Mouse (Mus musculus): ENCODE measurements around the gene Pard3. TPM values are rescaled to one million over a fixed set of nuclear protein-coding genes. Genes with fewer than 3 reads are reported as not detected.

Pard3 gene
- total and polyA plus RNA-seq, 3 experiments = 0.51 to 1.3 (median 0.94) TPM

DNA sequence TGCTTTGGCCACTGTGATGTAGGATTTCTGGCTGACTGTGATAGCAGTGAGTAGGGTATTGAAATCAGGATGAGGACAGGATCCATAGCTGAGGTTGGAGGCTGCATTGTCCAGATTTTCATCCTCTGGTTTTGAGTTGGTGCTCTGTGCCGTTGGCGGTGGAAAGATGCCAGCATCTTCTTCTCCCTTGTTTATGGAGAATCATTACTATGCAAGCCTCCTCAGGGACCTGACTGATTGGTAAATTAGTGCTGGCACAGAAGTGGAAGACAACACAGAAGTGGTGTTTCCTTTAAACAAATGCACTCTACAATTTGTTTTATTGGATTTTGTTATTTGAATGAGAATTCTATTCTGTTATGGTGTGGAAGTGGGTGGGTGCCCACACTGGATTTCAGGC, 18.8 kb downstream of the Pard3 start:
- no peaks in the 10 kb centered on the region for H3K79me2 ChIP-seq (replicated peaks; ENCODE audit: control insufficient read depth, extremely low read depth, insufficient read depth, poor library complexity, severe bottlenecking)
- H3K27ac ChIP-seq (ENCODE audit: insufficient read depth, low read depth) = no peak overlapping the region
- no peaks in the 10 kb centered on the region for H3K27me3 ChIP-seq (replicated peaks)
- H3K4me3 ChIP-seq (replicated peaks in 1 of 3; ENCODE audit: low read depth in 2 of 3, low read length in 2 of 3, poor library complexity in 1 of 3) = no peak overlapping the region
- DNase-seq (ENCODE audit: extremely low read depth) = no peak
- no peaks in the 10 kb centered on the region for H3K36me3 ChIP-seq (replicated peaks in 1 of 2; ENCODE audit: control insufficient read depth in 1 of 2, insufficient read depth in 1 of 2, low read length in 1 of 2)
- H3K9me3 ChIP-seq (replicated peaks; ENCODE audit: low read length) = no peaks in the 10 kb centered on the region
- no peak overlapping the region for H3K9ac ChIP-seq (ENCODE audit: insufficient read depth, low read depth)
- H3K4me1 ChIP-seq (ENCODE audit: control insufficient read depth in 1 of 2, insufficient read depth in 2 of 2) = no peaks in the 10 kb centered on the region
- dilution Hi-C loops (cut with MboI; ENCODE audit: extremely low pct_ligation_motif_present, extremely low pct_unique_long_range_greater_than_20kb, low sequenced_read_pairs) = no loop called here
- no peak overlapping the region for H3K4me2 ChIP-seq (ENCODE audit: insufficient read depth, low read depth, poor library complexity, severe bottlenecking)
- TF ChIP-seq RAD21 (IDR thresholded peaks at IDR 0.05; ENCODE audit: low read depth, low read length) = no peak
- no peak for TF ChIP-seq CTCF (conservative IDR thresholded peaks at IDR 0.05 in 1 of 2, IDR thresholded peaks at IDR 0.05 in 1 of 2; ENCODE audit: low read depth in 2 of 2, low read length in 2 of 2)
- TF ChIP-seq GABPA (IDR thresholded peaks at IDR 0.05; ENCODE audit: insufficient replicate concordance, low read depth, low read length) = no peak
- no peak for TF ChIP-seq MEF2A (IDR thresholded peaks at IDR 0.05; ENCODE audit: borderline replicate concordance, low read depth, low read length)
- no peak for TF ChIP-seq ZC3H11A (IDR thresholded peaks at IDR 0.05; ENCODE audit: low read depth, low read length)
- TF ChIP-seq MAZ (IDR thresholded peaks at IDR 0.05; ENCODE audit: low read depth, low read length) = no peak
- in situ Hi-C loops (cut with MboI; ENCODE audit: low pct_ligation_motif_present, low pct_unique_long_range_greater_than_20kb, low sequenced_read_pairs) = no loop called here

GRCm38 (mm10) chr8:127084565-127084964, 20.9 kb downstream of the Pard3 start:
- DNase-seq (ENCODE audit: extremely low read depth) = no peak
- dilution Hi-C loops (cut with MboI; ENCODE audit: extremely low pct_ligation_motif_present, extremely low pct_unique_long_range_greater_than_20kb, low sequenced_read_pairs) (no loop called here), in situ Hi-C loops (cut with MboI; ENCODE audit: low pct_ligation_motif_present, low pct_unique_long_range_greater_than_20kb, low sequenced_read_pairs) (no loop called here)

DNA sequence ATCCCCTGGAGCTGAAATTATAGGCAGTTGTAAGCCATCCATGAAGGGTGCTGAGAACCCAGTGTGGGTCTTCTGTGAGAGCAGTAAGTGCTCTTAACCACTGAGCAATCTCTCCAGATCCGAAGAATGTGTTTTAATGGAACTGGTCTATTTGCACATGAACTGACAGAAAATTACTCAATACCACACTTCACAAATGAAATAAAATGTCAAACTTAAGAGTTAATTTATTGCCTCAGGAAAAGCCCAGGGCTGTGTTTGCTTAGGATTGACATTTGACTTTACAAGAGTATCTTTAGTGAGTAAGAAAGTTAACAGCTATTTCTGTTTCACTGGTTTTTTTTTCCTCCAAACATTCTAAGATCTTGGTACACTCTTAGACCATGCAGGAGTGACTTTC, 23.7 kb downstream of the Pard3 start:
- H3K27ac ChIP-seq (ENCODE audit: insufficient read depth, low read depth) = no peak overlapping the region
- DNase-seq (ENCODE audit: extremely low read depth) = no peak
- H3K9me3 ChIP-seq (replicated peaks; ENCODE audit: low read length) = no peaks in the 10 kb centered on the region
- H3K36me3 ChIP-seq (replicated peaks in 1 of 2; ENCODE audit: control insufficient read depth in 1 of 2, insufficient read depth in 1 of 2, low read length in 1 of 2) = no peaks in the 10 kb centered on the region
- no peak for TF ChIP-seq TBP (conservative IDR thresholded peaks at IDR 0.05; ENCODE audit: low read depth, low read length)
- TF ChIP-seq JUN (IDR thresholded peaks at IDR 0.05; ENCODE audit: insufficient read depth, low read depth, low read length) = no peak
- TF ChIP-seq ZMIZ1 (IDR thresholded peaks at IDR 0.05; ENCODE audit: low read depth, low read length) = no peak
- no peak for TF ChIP-seq RAD21 (IDR thresholded peaks at IDR 0.05; ENCODE audit: low read depth, low read length)
- TF ChIP-seq KAT2A (IDR thresholded peaks at IDR 0.05; ENCODE audit: insufficient replicate concordance, low read length) = no peak
- TF ChIP-seq E2F4 (IDR thresholded peaks at IDR 0.05; ENCODE audit: insufficient replicate concordance, low read depth, low read length) = no peak
- TF ChIP-seq POLR2AphosphoS2 (IDR thresholded peaks at IDR 0.05; ENCODE audit: low read depth, low read length) = no peak
- TF ChIP-seq ZKSCAN1 (IDR thresholded peaks at IDR 0.05; ENCODE audit: borderline replicate concordance, low read depth, low read length) = no peak
- TF ChIP-seq IRF4 (IDR thresholded peaks at IDR 0.05; ENCODE audit: low read depth, low read length) = no peak
- no peak for TF ChIP-seq ETS1 (conservative IDR thresholded peaks at IDR 0.05; ENCODE audit: low read depth, low read length)
- TF ChIP-seq HCFC1 (IDR thresholded peaks at IDR 0.05; ENCODE audit: low read depth, low read length) = no peak
- no peak for TF ChIP-seq CHD1 (IDR thresholded peaks at IDR 0.05; ENCODE audit: low read depth, low read length)
- no peak for TF ChIP-seq CTCF (conservative IDR thresholded peaks at IDR 0.05 in 1 of 2, IDR thresholded peaks at IDR 0.05 in 1 of 2; ENCODE audit: low read depth in 2 of 2, low read length in 2 of 2)
- in situ Hi-C loops (cut with MboI; ENCODE audit: low pct_ligation_motif_present, low pct_unique_long_range_greater_than_20kb, low sequenced_read_pairs) (no loop called here), dilution Hi-C loops (cut with MboI; ENCODE audit: extremely low pct_ligation_motif_present, extremely low pct_unique_long_range_greater_than_20kb, low sequenced_read_pairs) (no loop called here)
- no peaks in the 10 kb centered on the region for H3K4me1 ChIP-seq (ENCODE audit: control insufficient read depth in 1 of 2, insufficient read depth in 2 of 2)
- H3K9ac ChIP-seq (ENCODE audit: insufficient read depth, low read depth) = no peak overlapping the region
- no peak overlapping the region for H3K4me3 ChIP-seq (replicated peaks in 1 of 3; ENCODE audit: low read depth in 2 of 3, low read length in 2 of 3, poor library complexity in 1 of 3)
- H3K27me3 ChIP-seq (replicated peaks) = no peaks in the 10 kb centered on the region
- no peaks in the 10 kb centered on the region for H3K79me2 ChIP-seq (replicated peaks; ENCODE audit: control insufficient read depth, extremely low read depth, insufficient read depth, poor library complexity, severe bottlenecking)
- H3K4me2 ChIP-seq (ENCODE audit: insufficient read depth, low read depth, poor library complexity, severe bottlenecking) = no peak overlapping the region

More at GRCm38 (mm10) chr8:127084565-127084964, 20.9 kb downstream of the Pard3 start:
- Histone ChIP-seq H3K4me3 (replicated peaks in 1 of 3; ENCODE audit: low read depth in 2 of 3, low read length in 2 of 3, poor library complexity in 1 of 3) (no peak overlapping the region), H3K4me2 (ENCODE audit: insufficient read depth, low read depth, poor library complexity, severe bottlenecking) (no peak overlapping the region), H3K27me3 (replicated peaks) (no peaks in the 10 kb centered on the region), H3K4me1 (ENCODE audit: control insufficient read depth in 1 of 2, insufficient read depth in 2 of 2) (no peaks in the 10 kb centered on the region), H3K9ac (ENCODE audit: insufficient read depth, low read depth) (no peak overlapping the region), H3K27ac (ENCODE audit: insufficient read depth, low read depth) (no peak overlapping the region), H3K9me3 (replicated peaks; ENCODE audit: low read length) (no peaks in the 10 kb centered on the region), H3K36me3 (replicated peaks in 1 of 2; ENCODE audit: control insufficient read depth in 1 of 2, insufficient read depth in 1 of 2, low read length in 1 of 2) (no peaks in the 10 kb centered on the region), H3K79me2 (replicated peaks; ENCODE audit: control insufficient read depth, extremely low read depth, insufficient read depth, poor library complexity, severe bottlenecking) (no peaks in the 10 kb centered on the region)
- TF ChIP-seq TBP (conservative IDR thresholded peaks at IDR 0.05; ENCODE audit: low read depth, low read length) (no peak), JUND (conservative IDR thresholded peaks at IDR 0.05; ENCODE audit: low read depth, low read length) (no peak), ZKSCAN1 (IDR thresholded peaks at IDR 0.05; ENCODE audit: borderline replicate concordance, low read depth, low read length) (no peak), KAT2A (IDR thresholded peaks at IDR 0.05; ENCODE audit: insufficient replicate concordance, low read length) (no peak)
